Mouse (Mus musculus) spleen, adult 2 months (tissue): Measurements from ENCODE around the gene Krt80.

Source experiments
- CTCF ChIP-seq: fragments of 200-500 bp; IDR thresholded peaks from 2 replicates; pipeline ENCODE4 v1.5.1; 2011; ENCODE audit warnings: mild to moderate bottlenecking, inconsistent platforms; ENCODE audit not compliant: insufficient read depth, insufficient read length, insufficient replicate concordance; ENCODE audit errors: extremely low read depth
- POLR2A ChIP-seq: fragments of 200-500 bp; IDR thresholded peaks from 2 replicates; pipeline ENCODE4 v1.6.1; 2011; ENCODE audit warnings: low read depth, low read length, inconsistent platforms

DNA sequence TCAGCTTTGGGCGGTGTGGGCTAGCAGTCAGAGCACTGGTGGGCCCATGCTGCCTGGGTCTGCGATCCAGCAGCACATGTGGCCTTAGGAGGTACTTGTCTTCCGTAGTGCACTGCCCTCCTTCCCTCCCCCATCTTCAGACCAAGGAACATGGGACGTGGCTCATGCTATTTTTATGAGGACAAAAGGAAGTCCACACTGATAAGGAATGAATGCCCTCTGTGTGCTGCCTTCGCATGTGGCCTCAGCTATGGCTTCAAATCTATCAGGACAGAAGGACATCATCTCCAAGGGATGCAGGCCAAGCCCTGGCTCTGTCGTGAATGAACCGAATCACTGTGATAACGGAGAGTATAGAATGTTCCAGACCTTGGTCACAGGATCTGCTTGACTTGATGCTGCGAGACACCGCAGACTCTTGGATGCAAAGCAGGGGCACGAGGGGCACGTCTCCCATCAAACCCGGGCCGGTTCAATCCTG lies 70.4 kb downstream of the Krt80 start:
- TF ChIP-seq CTCF = no peak
- no peak for TF ChIP-seq POLR2A
